Mouse (Mus musculus): ENCODE data around the gene Lancl2. TPM values are rescaled to one million over a fixed set of nuclear protein-coding genes. Genes with fewer than 3 reads are reported as not detected.

The Lancl2 gene
- polyA plus RNA-seq, 1 experiment from 2014 or later, result 44.6 TPM

DNA sequence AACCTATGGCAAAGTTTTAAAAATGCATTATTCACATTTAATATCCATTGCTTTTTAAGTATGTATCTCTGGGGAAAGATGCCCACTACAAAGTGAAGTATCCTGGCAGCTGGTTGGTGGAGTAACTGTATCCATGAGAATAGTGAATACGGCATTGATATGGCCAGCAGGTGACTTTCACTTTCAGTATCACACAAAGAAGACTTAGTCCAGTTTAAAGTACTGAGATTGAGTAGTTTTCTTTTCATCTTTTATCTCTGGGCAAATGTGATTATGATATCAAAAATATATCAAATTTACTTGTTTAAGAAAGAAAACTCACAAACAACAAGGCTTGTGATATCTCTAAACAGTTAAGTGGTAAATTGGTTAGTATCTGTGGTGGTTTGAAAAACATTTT, 4.4 kb downstream of the Lancl2 start:
- Histone ChIP-seq H3K4me2 (ENCODE audit: low read depth, severe bottlenecking) (no peak overlapping the region), H3K9ac (ENCODE audit: low read length) (no peak overlapping the region), H3K4me3 (ENCODE audit: low read depth, low read length) (no peak overlapping the region), H3K27ac (replicated peaks; ENCODE audit: low read depth, low read length) (no peak overlapping the region), H3K9me3 (ENCODE audit: control insufficient read depth, low read length) (no peaks in the 10 kb centered on the region), H3K4me1 (ENCODE audit: control insufficient read depth, insufficient read depth, low read length) (no peaks in the 10 kb centered on the region), H3K27me3 (ENCODE audit: control insufficient read depth, insufficient read depth, low read length) (no peaks in the 10 kb centered on the region), H3K36me3 (ENCODE audit: control insufficient read depth, insufficient read depth, low read length) (no peaks in the 10 kb centered on the region)
- WGBS, result 94% methylated on average over 1 of the region's 1 CpGs
- DNase-seq (ENCODE audit: low spot score) (no peak), ATAC-seq (ENCODE audit: insufficient number of reproducible peaks, low FRiP score, low TSS enrichment, low read depth) (no peak)

DNA sequence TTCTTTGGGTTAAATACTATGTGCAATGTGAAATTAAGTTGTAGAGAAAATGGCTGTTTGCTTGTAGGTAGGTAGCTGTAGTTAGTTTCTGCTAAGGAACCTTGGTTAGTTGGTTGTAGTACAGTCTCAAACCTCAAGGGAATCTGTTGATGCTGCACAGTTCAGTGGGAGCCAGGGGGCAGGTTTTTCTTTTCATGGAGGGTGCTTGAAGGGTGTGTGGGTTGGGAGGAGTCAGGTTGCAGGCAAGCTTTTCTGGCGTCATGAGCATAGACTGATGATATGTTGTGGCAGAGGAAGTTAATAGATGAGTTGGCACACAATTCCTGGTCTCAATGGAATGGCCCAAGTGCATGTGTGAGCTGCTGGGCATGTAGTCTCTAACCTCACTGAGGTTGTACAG, 9.4 kb downstream of the Lancl2 start:
- no peaks in the 10 kb centered on the region; the same call in 1 of the 2 replicates for H3K9me3 ChIP-seq (ENCODE audit: control insufficient read depth, low read length)
- H3K27ac ChIP-seq (replicated peaks; ENCODE audit: low read depth, low read length), result no peak overlapping the region
- no peak overlapping the region for H3K9ac ChIP-seq (ENCODE audit: low read length)
- DNase-seq (ENCODE audit: low spot score) (no peak), ATAC-seq (ENCODE audit: insufficient number of reproducible peaks, low FRiP score, low TSS enrichment, low read depth) (no peak)
- WGBS, result 17% methylated on average over 1 of the region's 1 CpGs
- H3K27me3 ChIP-seq (ENCODE audit: control insufficient read depth, insufficient read depth, low read length), result no peaks in the 10 kb centered on the region
- H3K36me3 ChIP-seq (ENCODE audit: control insufficient read depth, insufficient read depth, low read length), result no peaks in the 10 kb centered on the region; the same call in 1 of the 2 replicates
- no peak overlapping the region for H3K4me3 ChIP-seq (ENCODE audit: low read depth, low read length)
- H3K4me1 ChIP-seq (ENCODE audit: control insufficient read depth, insufficient read depth, low read length), result no peaks in the 10 kb centered on the region
- H3K4me2 ChIP-seq (ENCODE audit: low read depth, severe bottlenecking), result no peak overlapping the region

DNA sequence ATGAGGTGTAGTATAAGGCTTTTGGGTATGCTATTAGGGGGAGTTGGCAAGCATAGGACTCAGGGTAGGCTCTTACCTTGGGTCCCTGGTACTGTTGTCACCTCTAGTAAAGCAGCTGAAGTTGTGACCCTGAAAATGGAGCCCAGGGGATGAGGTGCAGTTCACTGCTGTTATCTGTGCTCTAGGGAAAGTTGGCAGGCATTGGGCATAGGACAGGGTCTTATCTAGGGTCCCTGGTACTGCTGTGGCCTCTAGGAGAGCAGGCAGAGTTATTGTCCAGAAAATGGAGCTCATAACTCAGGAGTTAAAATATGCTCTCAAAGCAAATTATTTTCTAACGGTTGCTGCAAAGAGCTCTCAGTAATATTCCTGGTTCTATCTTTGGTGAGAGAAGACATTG, 19.0 kb downstream of the Lancl2 start:
- Histone ChIP-seq H3K9ac (ENCODE audit: low read length) (no peak overlapping the region), H3K4me1 (ENCODE audit: control insufficient read depth, insufficient read depth, low read length) (no peaks in the 10 kb centered on the region), H3K4me2 (ENCODE audit: low read depth, severe bottlenecking) (no peak overlapping the region), H3K27me3 (ENCODE audit: control insufficient read depth, insufficient read depth, low read length) (no peaks in the 10 kb centered on the region), H3K27ac (replicated peaks; ENCODE audit: low read depth, low read length) (no peak overlapping the region), H3K9me3 (ENCODE audit: control insufficient read depth, low read length) (no peaks in the 10 kb centered on the region), H3K36me3 (ENCODE audit: control insufficient read depth, insufficient read depth, low read length) (no peaks in the 10 kb centered on the region), H3K4me3 (ENCODE audit: low read depth, low read length) (no peak overlapping the region)
- ATAC-seq (ENCODE audit: insufficient number of reproducible peaks, low FRiP score, low TSS enrichment, low read depth) (no peak), DNase-seq (ENCODE audit: low spot score) (no peak)
- WGBS, result 88% methylated on average over 1 of the region's 1 CpGs

DNA sequence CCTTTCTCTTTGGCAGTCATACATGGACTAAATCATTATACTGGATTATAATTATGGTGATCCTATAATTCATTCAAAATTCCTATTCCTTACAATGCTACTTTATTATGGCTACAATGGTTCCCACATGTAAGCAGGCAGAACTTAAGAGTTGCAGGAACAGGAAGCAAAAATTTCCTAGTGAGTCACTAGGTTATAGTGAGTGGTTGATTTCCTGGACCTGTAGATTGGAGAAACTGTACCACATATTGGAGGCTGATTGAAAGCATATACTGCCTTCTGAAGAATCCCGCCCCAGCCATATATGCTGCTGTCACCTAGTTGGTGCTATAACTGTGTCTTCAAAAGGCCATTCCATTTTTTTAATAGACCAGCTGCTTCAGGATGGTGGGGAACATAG, 40.4 kb downstream of the Lancl2 start:
- Histone ChIP-seq H3K36me3 (ENCODE audit: control insufficient read depth, insufficient read depth, low read length) (no peaks in the 10 kb centered on the region), H3K4me2 (ENCODE audit: low read depth, severe bottlenecking) (no peak overlapping the region), H3K9me3 (ENCODE audit: control insufficient read depth, low read length) (no peaks in the 10 kb centered on the region), H3K9ac (ENCODE audit: low read length) (no peak overlapping the region), H3K4me3 (ENCODE audit: low read depth, low read length) (no peak overlapping the region), H3K4me1 (ENCODE audit: control insufficient read depth, insufficient read depth, low read length) (no peaks in the 10 kb centered on the region), H3K27me3 (ENCODE audit: control insufficient read depth, insufficient read depth, low read length) (no peaks in the 10 kb centered on the region), H3K27ac (replicated peaks; ENCODE audit: low read depth, low read length) (no peak overlapping the region)
- 95% methylated on average over 1 of the region's 1 CpGs for WGBS
- no peak for ATAC-seq (ENCODE audit: insufficient number of reproducible peaks, low FRiP score, low TSS enrichment, low read depth)
- no peak for DNase-seq (ENCODE audit: low spot score)

DNA sequence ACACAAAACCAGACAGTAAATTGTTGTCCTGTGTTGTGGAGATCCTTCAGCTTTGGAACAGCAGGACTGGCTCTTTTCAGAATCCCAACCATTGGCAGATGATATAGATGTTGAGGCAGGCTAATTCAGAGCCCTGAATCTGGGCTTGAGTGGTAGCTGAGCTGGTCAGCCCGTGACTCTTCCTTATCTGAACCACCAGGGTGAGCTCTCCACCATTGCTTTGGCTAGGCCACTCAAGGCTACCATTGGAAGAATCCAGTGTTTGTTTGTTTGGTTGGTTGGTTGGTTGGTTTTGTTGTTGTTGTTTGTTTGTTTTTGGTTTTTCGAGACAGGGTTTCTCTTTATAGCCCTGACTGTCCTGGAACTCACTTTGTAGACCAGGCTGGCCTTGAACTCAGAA, 41.0 kb downstream of the Lancl2 start:
- H3K36me3 ChIP-seq (ENCODE audit: control insufficient read depth, insufficient read depth, low read length), result no peaks in the 10 kb centered on the region
- no peaks in the 10 kb centered on the region for H3K27me3 ChIP-seq (ENCODE audit: control insufficient read depth, insufficient read depth, low read length)
- 74% methylated on average over 2 of the region's 2 CpGs for WGBS
- no peak for DNase-seq (ENCODE audit: low spot score)
- H3K4me2 ChIP-seq (ENCODE audit: low read depth, severe bottlenecking), result no peak overlapping the region
- no peaks in the 10 kb centered on the region for H3K4me1 ChIP-seq (ENCODE audit: control insufficient read depth, insufficient read depth, low read length)
- no peak overlapping the region for H3K4me3 ChIP-seq (ENCODE audit: low read depth, low read length)
- no peaks in the 10 kb centered on the region for H3K9me3 ChIP-seq (ENCODE audit: control insufficient read depth, low read length)
- no peak for ATAC-seq (ENCODE audit: insufficient number of reproducible peaks, low FRiP score, low TSS enrichment, low read depth)
- no peak overlapping the region for H3K9ac ChIP-seq (ENCODE audit: low read length)
- H3K27ac ChIP-seq (replicated peaks; ENCODE audit: low read depth, low read length), result no peak overlapping the region

DNA sequence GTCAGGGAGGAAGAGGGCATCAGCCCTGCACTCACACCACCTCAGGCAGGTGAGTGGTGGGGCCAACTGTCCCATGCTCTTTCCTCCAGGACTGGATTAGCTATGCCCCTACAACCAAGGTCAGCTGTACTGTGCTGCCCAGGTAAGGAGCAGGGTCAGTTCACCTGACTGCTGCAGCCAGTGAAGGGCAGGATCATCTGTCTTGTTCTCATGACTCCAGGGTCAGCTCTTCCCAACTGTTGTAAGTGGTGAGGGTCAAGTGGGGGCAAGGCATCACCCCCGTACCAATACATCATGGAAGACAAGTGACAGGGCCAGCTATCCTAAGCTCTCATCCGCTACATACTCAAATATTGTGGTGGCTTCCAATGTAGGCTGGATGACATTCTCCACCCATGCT, 41.8 kb downstream of the Lancl2 start:
- H3K36me3 ChIP-seq (ENCODE audit: control insufficient read depth, insufficient read depth, low read length), result no peaks in the 10 kb centered on the region
- no peaks in the 10 kb centered on the region for H3K9me3 ChIP-seq (ENCODE audit: control insufficient read depth, low read length)
- DNase-seq (ENCODE audit: low spot score) (no peak), ATAC-seq (ENCODE audit: insufficient number of reproducible peaks, low FRiP score, low TSS enrichment, low read depth) (no peak)
- H3K4me3 ChIP-seq (ENCODE audit: low read depth, low read length), result no peak overlapping the region
- no peak overlapping the region for H3K27ac ChIP-seq (replicated peaks; ENCODE audit: low read depth, low read length)
- no peaks in the 10 kb centered on the region for H3K27me3 ChIP-seq (ENCODE audit: control insufficient read depth, insufficient read depth, low read length)
- WGBS, result 98% methylated on average over 2 of the region's 2 CpGs
- no peak overlapping the region for H3K9ac ChIP-seq (ENCODE audit: low read length)
- no peak overlapping the region for H3K4me2 ChIP-seq (ENCODE audit: low read depth, severe bottlenecking)
- no peaks in the 10 kb centered on the region for H3K4me1 ChIP-seq (ENCODE audit: control insufficient read depth, insufficient read depth, low read length)

DNA sequence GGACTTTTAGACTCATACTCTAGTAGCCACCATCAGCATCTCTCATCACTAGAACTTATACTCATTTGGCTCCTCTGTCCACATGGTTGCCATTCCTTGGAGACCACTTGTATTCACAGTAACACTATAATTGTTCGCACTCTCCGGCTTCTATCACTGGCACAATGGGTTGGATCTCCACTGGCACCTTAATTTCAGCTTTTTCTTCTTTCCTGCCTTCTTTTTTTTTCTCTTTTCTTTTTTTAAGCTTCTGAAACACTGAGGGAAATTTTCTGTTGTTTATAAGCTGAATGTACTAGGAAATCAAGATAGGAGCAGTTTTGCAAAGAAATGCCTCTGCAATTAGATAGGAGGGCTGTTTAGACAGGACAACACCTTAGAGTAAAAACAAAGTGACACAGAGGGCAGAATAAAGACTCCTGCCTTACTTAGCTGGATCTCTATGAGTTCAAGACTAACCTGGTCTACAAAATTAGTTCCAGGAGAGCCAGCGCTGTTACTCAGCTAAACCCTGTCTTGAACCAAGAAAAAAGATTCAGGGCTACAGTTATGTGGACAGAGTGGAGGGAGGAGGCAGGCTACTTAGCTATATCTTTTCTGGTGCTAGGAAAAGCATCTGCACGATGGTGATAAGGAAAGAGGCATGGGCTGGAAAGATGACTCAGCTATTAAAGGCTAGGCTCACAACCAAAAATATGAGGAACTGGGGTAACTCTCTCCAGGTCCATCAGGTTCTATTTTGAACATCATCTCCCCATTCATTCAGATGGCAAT, 42.8 kb downstream of the Lancl2 start:
- Histone ChIP-seq H3K4me2 (ENCODE audit: low read depth, severe bottlenecking) (no peak overlapping the region), H3K9ac (ENCODE audit: low read length) (no peak overlapping the region), H3K27me3 (ENCODE audit: control insufficient read depth, insufficient read depth, low read length) (no peaks in the 10 kb centered on the region), H3K4me3 (ENCODE audit: low read depth, low read length) (no peak overlapping the region), H3K9me3 (ENCODE audit: control insufficient read depth, low read length) (no peaks in the 10 kb centered on the region), H3K4me1 (ENCODE audit: control insufficient read depth, insufficient read depth, low read length) (no peaks in the 10 kb centered on the region), H3K27ac (replicated peaks; ENCODE audit: low read depth, low read length) (no peak overlapping the region), H3K36me3 (ENCODE audit: control insufficient read depth, insufficient read depth, low read length) (no peaks in the 10 kb centered on the region)
- DNase-seq (ENCODE audit: low spot score) (no peak), ATAC-seq (ENCODE audit: insufficient number of reproducible peaks, low FRiP score, low TSS enrichment, low read depth) (no peak)
- WGBS, result 88% methylated on average over 4 of the region's 4 CpGs

DNA sequence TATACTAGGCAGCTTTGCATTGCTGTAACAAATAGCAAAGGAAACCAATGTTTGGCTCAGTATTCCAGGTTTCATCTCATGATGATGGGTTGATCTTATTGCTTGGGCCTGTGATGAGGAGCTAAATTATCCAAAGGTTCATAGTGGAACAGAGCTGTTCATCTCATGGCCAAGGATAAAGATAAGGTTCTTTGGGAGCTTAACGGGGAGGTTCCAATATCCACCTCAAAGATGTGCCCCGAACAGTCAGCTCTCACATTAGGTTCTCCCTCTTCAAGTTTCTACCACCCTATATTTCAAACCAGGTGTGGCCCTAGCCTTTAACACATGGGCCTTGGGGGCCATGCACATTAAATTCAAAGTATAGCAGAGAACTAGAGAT, 43.4 kb downstream of the Lancl2 start:
- H3K27me3 ChIP-seq (ENCODE audit: control insufficient read depth, insufficient read depth, low read length), result no peaks in the 10 kb centered on the region
- no peaks in the 10 kb centered on the region for H3K9me3 ChIP-seq (ENCODE audit: control insufficient read depth, low read length)
- no peak overlapping the region for H3K4me3 ChIP-seq (ENCODE audit: low read depth, low read length)
- H3K4me1 ChIP-seq (ENCODE audit: control insufficient read depth, insufficient read depth, low read length), result no peaks in the 10 kb centered on the region
- H3K36me3 ChIP-seq (ENCODE audit: control insufficient read depth, insufficient read depth, low read length), result no peaks in the 10 kb centered on the region
- DNase-seq (ENCODE audit: low spot score), result no peak
- H3K9ac ChIP-seq (ENCODE audit: low read length), result no peak overlapping the region
- H3K27ac ChIP-seq (replicated peaks; ENCODE audit: low read depth, low read length), result no peak overlapping the region
- 95% methylated on average over 2 of the region's 2 CpGs for WGBS
- no peak overlapping the region for H3K4me2 ChIP-seq (ENCODE audit: low read depth, severe bottlenecking)
- no peak for ATAC-seq (ENCODE audit: insufficient number of reproducible peaks, low FRiP score, low TSS enrichment, low read depth)
